Mouse (Mus musculus): ENCODE results near the gene Zfp868. TPM values are rescaled to one million over a fixed set of nuclear protein-coding genes. Genes with fewer than 3 reads are reported as not detected.
"Not testable (repeated sequence)": the region's sequence is repeated elsewhere in the genome, so short reads cannot be mapped to it uniquely, and the experiment has no call there.

The Zfp868 gene
- polyA plus RNA-seq, 1 experiment from 2014 or later, result 5.5 TPM

DNA sequence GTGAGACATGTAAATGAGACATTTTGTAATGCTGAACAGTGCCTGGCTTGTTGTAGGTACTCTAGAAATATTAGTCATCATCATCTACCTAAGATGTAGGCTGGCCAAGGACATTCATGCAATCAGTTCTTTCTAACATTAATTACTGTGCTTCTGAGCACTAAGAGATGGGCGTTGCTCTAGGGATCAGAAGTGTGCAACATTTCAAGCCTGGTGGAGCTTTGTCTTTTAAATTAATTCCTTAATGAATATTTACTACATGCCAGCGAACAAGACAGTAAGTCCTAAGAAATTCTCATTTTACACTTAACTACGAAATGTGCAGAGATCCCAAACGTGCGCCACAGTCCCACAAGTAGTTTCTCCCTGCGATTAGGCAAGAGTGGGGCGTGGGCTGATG, 41.1 kb downstream of the Zfp868 start:
- not testable (repeated sequence) for H3K27me3 ChIP-seq (ENCODE audit: control insufficient read depth, insufficient read depth, low read depth, low read length); H3K9me3 ChIP-seq (replicated peaks; ENCODE audit: control insufficient read depth, low read length); H3K36me3 ChIP-seq (ENCODE audit: control insufficient read depth, insufficient read depth); ATAC-seq (ENCODE audit: low read depth); H3K4me1 ChIP-seq (ENCODE audit: control insufficient read depth, low read depth, low read length); H3K27ac ChIP-seq (ENCODE audit: low read length); H3K9ac ChIP-seq (ENCODE audit: low read depth, low read length)
- 21% methylated on average over 7 of the region's 7 CpGs for WGBS (ENCODE audit: insufficient replicate concordance)
- Histone ChIP-seq H3K4me3 (ENCODE audit: low read depth, low read length) (peak overlapping the region; percentile 43), H3K4me2 (ENCODE audit: low read depth, low read length) (peak overlapping the region; percentile 57)

Other genes starting within 250 kb of the Zfp868 start
- not detected in 2 replicates for gene Gm9495, start 172.0 kb downstream of the Zfp868 start, polyA plus RNA-seq (2015; fragmentation: Nextera tagmentation; extraction: Ambion mirVana)
- not detected in 2 replicates for gene Gm7697, start 102.6 kb downstream of the Zfp868 start, polyA plus RNA-seq (2015; fragmentation: Nextera tagmentation; extraction: Ambion mirVana)
- gene Zfp964, start 28.9 kb upstream of the Zfp868 start, polyA plus RNA-seq (2015; fragmentation: Nextera tagmentation; extraction: Ambion mirVana), result 0.39 and 0.42 TPM in 2 replicates
- gene Zfp869, start 85.2 kb upstream of the Zfp868 start, polyA plus RNA-seq (2015; fragmentation: Nextera tagmentation; extraction: Ambion mirVana), result 9.7 and 10.6 TPM in 2 replicates
- gene Zfp963, start 124.4 kb upstream of the Zfp868 start, polyA plus RNA-seq (2015; fragmentation: Nextera tagmentation; extraction: Ambion mirVana), result 2.9 and 3.1 TPM in 2 replicates
- 0.79 TPM in 1 of 2 replicates, not detected in the other for gene Gm20422, start 149.3 kb upstream of the Zfp868 start, polyA plus RNA-seq (2015; fragmentation: Nextera tagmentation; extraction: Ambion mirVana)
- gene Atp13a1, start 165.6 kb upstream of the Zfp868 start, polyA plus RNA-seq (2015; fragmentation: Nextera tagmentation; extraction: Ambion mirVana), result 18.6 and 20.9 TPM in 2 replicates
- gene Zfp866, start 165.6 kb upstream of the Zfp868 start, polyA plus RNA-seq (2015; fragmentation: Nextera tagmentation; extraction: Ambion mirVana), result 7.7 and 8.6 TPM in 2 replicates
- 5.0 and 7.0 TPM in 2 replicates for gene Gmip, start 183.1 kb upstream of the Zfp868 start, polyA plus RNA-seq (2015; fragmentation: Nextera tagmentation; extraction: Ambion mirVana)
- gene Lpar2, start 196.9 kb upstream of the Zfp868 start, polyA plus RNA-seq (2015; fragmentation: Nextera tagmentation; extraction: Ambion mirVana), result 0.05 and 0.07 TPM in 2 replicates
- gene Pbx4, start 206.9 kb upstream of the Zfp868 start, polyA plus RNA-seq (2015; fragmentation: Nextera tagmentation; extraction: Ambion mirVana), result 1.8 and 2.0 TPM in 2 replicates